Mouse (Mus musculus) lung, postnatal 14 days (tissue): ENCODE data around the gene Rhbdd2.
A peak's percentile ranks its signal among the peaks of the same experiment; 100 is the strongest.

Experiments used
- DNase-seq: peaks from one replicate; pipeline ENCODE4 v3.0.0; 2021

The Rhbdd2 gene

GRCm38 (mm10) chr5:135646038-135646437, 13.6 kb downstream of the Rhbdd2 start:
- DNase-seq, result no peak

- DNase-seq, result no peak
These were observed 16.3 kb downstream of the Rhbdd2 start for GRCm38 (mm10) chr5:135648461-135649308.

GRCm38 (mm10) chr5:135649309-135649633, 16.9 kb downstream of the Rhbdd2 start:
- no peak for DNase-seq

- no peak for DNase-seq
These were observed 19.1 kb downstream of the Rhbdd2 start for GRCm38 (mm10) chr5:135651536-135651935.

- no peak for DNase-seq
These were observed 20.8 kb downstream of the Rhbdd2 start for GRCm38 (mm10) chr5:135653209-135653608.

GRCm38 (mm10) chr5:135656046-135656445, 23.6 kb downstream of the Rhbdd2 start:
- no peak for DNase-seq

GRCm38 (mm10) chr5:135657128-135657527, 24.7 kb downstream of the Rhbdd2 start:
- DNase-seq, result no peak

- DNase-seq, result no peak
These were observed 25.4 kb downstream of the Rhbdd2 start for GRCm38 (mm10) chr5:135657703-135658373.

GRCm38 (mm10) chr5:135659956-135660355, 27.5 kb downstream of the Rhbdd2 start:
- DNase-seq, result no peak

- DNase-seq, result no peak
These were observed 28.1 kb downstream of the Rhbdd2 start for GRCm38 (mm10) chr5:135660535-135660934.

- DNase-seq, result no peak
These were observed 34.5 kb downstream of the Rhbdd2 start for GRCm38 (mm10) chr5:135666890-135667289.

GRCm38 (mm10) chr5:135668071-135668470, 35.7 kb downstream of the Rhbdd2 start:
- no peak for DNase-seq

- no peak for DNase-seq
These were observed 37.4 kb downstream of the Rhbdd2 start, which contains the start of gene Por for GRCm38 (mm10) chr5:135669741-135670275. Gene Por (plus strand): TSS chr5:135670033.

- DNase-seq, result no peak
These were observed 38.5 kb downstream of the Rhbdd2 start for GRCm38 (mm10) chr5:135670881-135671280.

- no peak for DNase-seq
These were observed 40.1 kb downstream of the Rhbdd2 start for GRCm38 (mm10) chr5:135672509-135672908.

GRCm38 (mm10) chr5:135672980-135673379, 40.6 kb downstream of the Rhbdd2 start:
- peak; percentile 48 for DNase-seq

- no peak for DNase-seq
These were observed 41.9 kb downstream of the Rhbdd2 start for GRCm38 (mm10) chr5:135674349-135674775.

- peak; percentile 65 for DNase-seq
These were observed 42.4 kb downstream of the Rhbdd2 start for GRCm38 (mm10) chr5:135674821-135675220.

- no peak for DNase-seq
These were observed 44.3 kb downstream of the Rhbdd2 start for GRCm38 (mm10) chr5:135676696-135677095.

GRCm38 (mm10) chr5:135677251-135677650, 44.8 kb downstream of the Rhbdd2 start:
- DNase-seq, result no peak

- no peak for DNase-seq
These were observed 46.1 kb downstream of the Rhbdd2 start for GRCm38 (mm10) chr5:135678481-135678880.

- no peak for DNase-seq
These were observed 48.6 kb downstream of the Rhbdd2 start for GRCm38 (mm10) chr5:135680967-135681545.

- no peak for DNase-seq
These were observed 49.6 kb downstream of the Rhbdd2 start for GRCm38 (mm10) chr5:135682009-135682408.
